Mouse (Mus musculus) midbrain, postnatal 0 days (tissue): ENCODE data around the gene Psmd10. TPM values are rescaled to one million over a fixed set of nuclear protein-coding genes. Genes with fewer than 3 reads are reported as not detected.

ENCODE experiments used
- ATAC-seq: fragments of 200-750 bp; cut with Nextera tagmentation; 2 replicates; pipeline ENCODE4 v1.8.0; 2017; ENCODE audit warnings: moderate number of reproducible peaks, mild to moderate bottlenecking, moderate TSS enrichment, moderate library complexity; ENCODE audit not compliant: low FRiP score
- DNase-seq: peaks from one replicate; pipeline ENCODE4 v3.0.0-alpha.2; 2015; ENCODE audit warnings: low spot score
- H3K27ac ChIP-seq: fragments of 300-500 bp; sonication (generic); 2 replicates; pipeline ENCODE4 v1.5.1; 2014; ENCODE audit warnings: low read depth, mild to moderate bottlenecking, low read length, mixed read lengths
- H3K27me3 ChIP-seq: fragments of 300-500 bp; sonication (generic); 2 replicates; pipeline ENCODE4 v1.6.1; 2014; ENCODE audit warnings: low read length, control low read depth, mixed read lengths; ENCODE audit not compliant: insufficient read depth
- H3K36me3 ChIP-seq: fragments of 300-500 bp; sonication (generic); 2 replicates; pipeline ENCODE4 v1.6.1; 2014; ENCODE audit warnings: low read length, control low read depth, mixed read lengths; ENCODE audit not compliant: insufficient read depth
- H3K4me1 ChIP-seq: fragments of 300-500 bp; sonication (generic); 2 replicates; pipeline ENCODE4 v1.6.1; 2014; ENCODE audit warnings: mild to moderate bottlenecking, control low read depth, antibody characterized with exemption, low read length, mixed read lengths; ENCODE audit not compliant: insufficient read depth
- H3K4me2 ChIP-seq: fragments of 300-500 bp; sonication (generic); 2 replicates; pipeline ENCODE4 v1.6.1; 2014; ENCODE audit warnings: low read depth, mild to moderate bottlenecking, low read length, mixed read lengths; ENCODE audit not compliant: poor library complexity, severe bottlenecking
- H3K4me3 ChIP-seq: fragments of 300-500 bp; sonication (generic); 2 replicates; pipeline ENCODE4 v1.5.1; 2014; ENCODE audit warnings: low read depth, mild to moderate bottlenecking, low read length, moderate library complexity
- H3K9ac ChIP-seq: fragments of 300-500 bp; sonication (generic); replicated peaks from 2 replicates; pipeline ENCODE4 v1.6.1; 2014; ENCODE audit warnings: mild to moderate bottlenecking, low read length, moderate library complexity, mixed read lengths; ENCODE audit not compliant: poor library complexity, severe bottlenecking
- H3K9me3 ChIP-seq: fragments of 300-500 bp; sonication (generic); 2 replicates; pipeline ENCODE4 v1.6.1; 2016; ENCODE audit warnings: low read length, control low read depth
- CTCF ChIP-seq: IDR thresholded peaks from 2 replicates; pipeline ENCODE4 v1.5.1; 2016; ENCODE audit warnings: antibody characterized with exemption, mild to moderate bottlenecking
- WGBS: fragments of 180-500 bp; shearing (Covaris S2); extraction: QIAGEN DNeasy Blood & Tissue Kit; methylation state at CpG from one replicate; pipeline ENCODE4 v1.1.7; 2014; 5-methylcytosine and 5-hydroxymethylcytosine counted together
- polyA plus RNA-seq: library from polyadenylated mRNA; unstranded; fragments of >200 nt; fragmentation: Nextera tagmentation; extraction: Ambion mirVana; gene quantifications from 2 replicates; pipeline ENCODE4 v1.2.1, GENCODE M21; 2015
- total RNA-seq: library from RNA; depleted of rRNA; stranded (reverse); fragments of >200 nt; gene quantifications from 2 replicates; pipeline ENCODE4 v1.2.3, GENCODE M21; 2014; rRNA removed

Psmd10 gene
- total and polyA plus RNA-seq, 2 experiments from 2014 or later: 11.8 to 33.2 TPM

- H3K9me3 ChIP-seq: no peaks in the 10 kb centered on the region
- no peak overlapping the region for H3K9ac ChIP-seq
- no peaks in the 10 kb centered on the region for H3K36me3 ChIP-seq
- WGBS: 88% methylated on average over 3 of the region's 3 CpGs
- ATAC-seq: no peak
- TF ChIP-seq CTCF: no peak
- H3K4me2 ChIP-seq: no peak overlapping the region
- no peak overlapping the region for H3K4me3 ChIP-seq
- no peaks in the 10 kb centered on the region for H3K4me1 ChIP-seq
- peaks cover 4% of the 10 kb centered on the region; the same call in 1 of the 2 replicates for H3K27me3 ChIP-seq
- H3K27ac ChIP-seq: no peak overlapping the region
- no peak for DNase-seq
Measured at GRCm38 (mm10) chrX:140903487-140903886, 53.0 kb downstream of the Psmd10 start.

Other genes starting within 250 kb of the Psmd10 start
- not detected in 2 replicates for gene Tex13b, start 143.3 kb downstream of the Psmd10 start, total RNA-seq
- not detected in 2 replicates for gene Tex13b, start 143.3 kb downstream of the Psmd10 start, polyA plus RNA-seq
- 0.11 TPM in 1 of 2 replicates, not detected in the other for gene Vsig1, start 49.1 kb downstream of the Psmd10 start, total RNA-seq
- 0.12 and 0.16 TPM in 2 replicates for gene Vsig1, start 49.1 kb downstream of the Psmd10 start, polyA plus RNA-seq
- 4.4 and 12.0 TPM in 2 replicates for gene Atg4a, start 179 bp upstream of the Psmd10 start, total RNA-seq
- gene Atg4a, start 179 bp upstream of the Psmd10 start, polyA plus RNA-seq: 11.6 and 12.0 TPM in 2 replicates